Mouse (Mus musculus) spleen, embryonic (tissue): ENCODE data around the gene Gcsam.

Experiments
- CTCF ChIA-PET: fragments of 350-600 bp; sonication (Branson Sonifier 250); formaldehyde crosslinking; loops from one replicate; lab custom pipeline; 2022; lab: Charles Lee

Gcsam gene

DNA sequence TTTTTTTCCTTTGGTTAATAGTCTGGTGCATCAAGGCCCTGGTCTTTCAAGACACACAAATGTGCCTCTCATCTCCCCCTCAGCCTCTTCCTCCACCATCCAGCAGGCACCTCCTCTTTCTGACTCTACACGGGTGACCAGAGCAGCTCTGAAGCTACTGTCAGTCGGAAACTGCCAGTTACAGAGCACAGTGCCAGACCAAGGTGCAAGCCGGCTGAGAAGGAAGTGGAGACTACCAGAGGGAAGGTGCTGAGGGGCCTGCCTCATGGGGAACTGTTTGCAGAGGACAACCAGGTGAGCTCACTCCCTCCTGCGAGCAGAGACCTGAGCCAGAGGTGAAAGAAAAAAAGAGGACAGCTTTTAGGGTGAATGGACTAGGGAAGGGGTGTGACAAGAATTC is at the start of gene Gcsam:
Gcsam (plus strand) TSS at position 114 of the 400 bp plus-strand sequence.
- CTCF ChIA-PET = interaction anchor here (0.7 kb wide), 1 partner anchor 750 kb away, joined by 5 read pairs; no protein-coding TSS in a partner anchor

DNA sequence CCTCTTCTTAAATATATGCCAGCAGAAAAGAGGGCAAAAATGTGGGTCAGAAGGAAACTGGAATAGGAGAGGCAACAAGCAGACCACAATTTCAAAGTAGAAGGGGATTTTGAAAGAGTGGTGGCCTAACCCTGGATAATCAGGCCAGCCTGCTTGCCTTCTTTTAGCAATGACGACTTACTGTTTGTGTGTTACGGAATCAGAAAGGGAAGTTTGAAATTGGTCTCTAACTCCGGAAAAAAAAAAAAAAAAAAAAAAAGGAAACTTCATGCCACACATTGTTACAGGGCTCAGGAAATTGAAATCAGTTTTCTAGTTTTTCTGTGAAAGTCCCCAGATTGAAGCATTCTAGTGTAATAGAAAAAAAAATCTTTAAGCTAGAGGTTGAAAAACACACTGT is 48.4 kb upstream of the Gcsam start:
- CTCF ChIA-PET = interaction anchor here (0.7 kb wide), 1 partner anchor 124 kb away, joined by 7 read pairs; no protein-coding TSS in a partner anchor

DNA sequence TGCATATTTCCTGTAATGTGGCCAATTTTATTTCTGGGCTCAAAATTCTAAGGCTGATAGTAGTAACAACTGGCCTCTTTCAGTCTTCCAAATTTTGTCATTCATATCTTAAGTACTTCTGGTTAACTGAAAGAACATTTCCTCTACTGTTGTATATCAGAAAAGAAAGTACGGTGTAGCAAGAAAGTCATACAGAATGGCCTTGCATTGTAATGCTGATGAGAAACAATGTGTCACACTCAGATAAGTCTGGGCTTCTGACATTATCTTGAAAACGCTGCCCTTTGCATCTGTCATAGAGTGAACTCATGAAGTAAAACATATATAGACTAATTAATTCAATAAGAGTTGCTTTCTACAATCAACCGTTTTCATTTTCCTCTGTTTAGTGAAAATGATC is 37.9 kb upstream of the Gcsam start:
- CTCF ChIA-PET = no interaction called here

- CTCF ChIA-PET = no interaction called here
Measured at GRCm38 (mm10) chr16:45579883-45580282, 30.3 kb upstream of the Gcsam start.

DNA sequence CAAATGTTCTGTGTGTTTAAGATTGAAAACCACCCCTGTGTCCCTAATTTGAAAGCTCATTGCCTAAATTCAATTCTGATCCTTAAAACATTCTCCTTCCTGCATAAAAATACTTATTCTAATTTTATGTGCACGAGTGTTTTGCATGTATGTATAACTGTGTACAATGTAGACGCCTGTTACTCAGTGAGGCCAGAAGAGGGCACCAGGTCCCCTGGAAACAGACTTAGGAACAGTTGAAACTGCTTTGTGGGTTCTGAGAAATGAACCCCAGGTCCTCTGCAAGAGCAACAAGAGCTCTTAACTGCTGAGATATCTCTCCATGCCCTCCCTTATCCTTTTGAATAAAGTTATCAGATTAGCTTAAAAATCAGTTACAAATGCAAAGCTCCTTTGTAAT is 27.7 kb upstream of the Gcsam start:
- CTCF ChIA-PET = no interaction called here

GRCm38 (mm10) chr16:45593656-45594055 is 16.5 kb upstream of the Gcsam start:
- CTCF ChIA-PET = no interaction called here

DNA sequence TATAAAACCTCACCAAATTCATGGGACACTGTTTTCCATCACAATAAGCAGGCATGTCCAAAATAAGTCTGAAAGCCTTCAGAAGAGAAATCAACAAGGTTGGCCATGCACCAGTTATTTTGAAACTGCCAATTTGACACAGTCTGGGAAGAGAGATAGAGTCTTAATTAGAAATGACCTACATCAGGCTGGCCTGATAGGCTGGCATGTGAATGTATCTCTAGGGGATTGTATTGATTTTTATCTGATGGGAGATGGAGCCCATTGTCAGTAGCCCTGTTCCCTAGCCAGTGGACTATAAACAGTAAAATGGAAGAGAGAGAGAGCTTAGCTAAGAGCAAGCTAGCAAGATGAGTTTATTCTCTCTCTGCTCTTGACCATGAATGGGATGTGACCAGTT is 14.7 kb upstream of the Gcsam start:
- CTCF ChIA-PET = no interaction called here

DNA sequence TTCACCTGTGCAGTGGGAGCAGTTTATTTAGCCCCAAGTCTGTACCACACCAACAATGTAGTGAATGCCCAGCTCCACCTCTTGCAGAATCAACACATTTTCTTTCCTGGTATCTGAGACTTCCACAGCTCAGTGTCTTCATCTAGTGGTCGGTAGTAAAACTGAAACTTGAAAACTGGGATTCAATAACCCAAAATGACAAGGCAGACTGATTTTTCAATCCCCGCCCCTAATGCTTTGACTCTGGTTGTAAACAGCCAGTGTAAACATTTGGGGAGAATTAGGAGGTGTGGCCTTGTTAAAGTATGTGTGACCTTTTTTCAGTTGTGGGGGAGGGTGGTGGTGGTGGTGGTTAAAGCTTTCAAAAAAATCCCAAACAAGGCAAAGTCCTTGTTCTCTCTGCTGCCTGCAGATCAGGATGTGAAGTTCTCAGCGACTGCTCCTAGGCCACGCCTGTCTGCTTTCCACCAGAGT is 1.7 kb upstream of the Gcsam start:
- CTCF ChIA-PET = interaction anchor here (0.5 kb wide), 1 partner anchor 299 kb away, joined by 3 read pairs; no protein-coding TSS in a partner anchor

DNA sequence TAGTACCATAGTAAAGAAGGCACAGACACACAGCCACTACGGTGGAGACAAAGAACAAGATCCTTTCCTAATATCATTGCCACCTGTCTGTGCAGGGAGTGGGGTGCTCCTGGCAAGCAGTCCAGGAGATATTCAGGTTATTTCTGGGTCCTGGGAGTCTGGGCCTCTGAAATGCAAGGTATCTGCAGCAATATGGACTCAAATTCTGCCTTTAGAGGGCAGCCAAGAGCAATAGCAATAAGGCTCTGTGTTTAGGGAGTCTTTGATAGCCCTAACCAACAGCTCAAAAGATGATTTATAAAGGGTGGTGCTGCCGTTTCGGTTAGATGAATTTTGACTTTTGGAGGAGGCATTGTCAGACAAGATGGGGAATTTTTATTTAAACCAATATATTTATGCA is 880 bp upstream of the Gcsam start:
- CTCF ChIA-PET = no interaction called here

GRCm38 (mm10) chr16:45613247-45613646 is 3.1 kb downstream of the Gcsam start:
- CTCF ChIA-PET = no interaction called here

- CTCF ChIA-PET = no interaction called here
Measured at GRCm38 (mm10) chr16:45615944-45616343, 5.8 kb downstream of the Gcsam start.

GRCm38 (mm10) chr16:45619751-45620375 is 9.7 kb downstream of the Gcsam start:
- CTCF ChIA-PET = no interaction called here

GRCm38 (mm10) chr16:45623230-45623629 is 13.1 kb downstream of the Gcsam start:
- CTCF ChIA-PET = no interaction called here

- CTCF ChIA-PET = interaction anchor here (0.7 kb wide), 1 partner anchor 626 kb away, joined by 6 read pairs; no protein-coding TSS in a partner anchor
Measured at GRCm38 (mm10) chr16:45624791-45625190, 14.6 kb downstream of the Gcsam start.

DNA sequence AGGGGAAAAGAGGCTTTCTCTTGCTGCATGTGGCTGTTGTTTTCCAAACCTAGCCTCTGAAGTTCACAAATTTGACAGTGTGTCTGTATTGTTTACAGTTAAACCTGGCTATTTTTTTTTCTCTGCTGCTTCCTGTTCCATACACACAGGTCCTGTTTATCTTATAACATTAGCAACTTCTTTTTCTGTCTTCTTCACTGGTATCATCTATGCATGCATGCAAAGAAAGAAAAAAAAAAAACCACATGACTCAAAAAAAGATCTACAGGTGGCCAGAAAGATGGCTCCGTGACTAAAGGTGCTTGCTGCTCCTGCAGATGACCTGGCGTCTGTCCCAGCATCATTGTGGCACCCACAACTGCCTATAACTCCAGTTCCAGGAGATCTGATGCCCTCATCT is 15.2 kb downstream of the Gcsam start:
- CTCF ChIA-PET = no interaction called here

DNA sequence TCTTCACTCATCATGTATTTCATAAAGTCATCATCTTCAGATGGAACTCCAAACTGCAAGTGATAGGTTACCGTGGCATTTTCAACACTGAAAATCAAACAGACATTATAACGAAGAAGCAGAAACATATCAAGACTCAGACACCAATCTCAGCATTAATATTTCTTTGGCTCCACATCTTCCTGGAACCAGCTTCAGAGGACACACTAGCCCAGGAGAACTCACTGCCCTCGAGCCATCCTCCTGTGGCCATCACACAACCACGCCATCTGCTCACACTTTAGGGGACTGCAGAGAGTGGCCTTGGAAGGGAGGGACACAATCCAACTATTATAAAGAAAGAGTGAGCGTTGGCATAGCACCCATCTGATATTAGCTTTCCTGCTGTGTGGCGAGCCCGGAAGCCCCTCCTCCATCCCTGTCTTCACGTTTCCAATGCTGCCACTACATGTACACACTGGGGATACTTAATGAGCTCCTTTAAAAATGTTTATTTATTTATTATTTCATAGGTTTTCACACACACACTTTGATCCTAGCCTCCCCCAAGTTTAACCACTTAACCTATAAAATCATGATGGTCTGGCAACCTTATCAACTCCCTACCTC is 19.4 kb downstream of the Gcsam start:
- CTCF ChIA-PET = interaction anchor here (1.5 kb wide), 1 partner anchor 437 kb away, joined by 3 read pairs; no protein-coding TSS in a partner anchor

- CTCF ChIA-PET = interaction anchor here (1.5 kb wide), 1 partner anchor 438 kb away, joined by 3 read pairs; no protein-coding TSS in a partner anchor
Measured at GRCm38 (mm10) chr16:45630347-45630960, 20.3 kb downstream of the Gcsam start.

DNA sequence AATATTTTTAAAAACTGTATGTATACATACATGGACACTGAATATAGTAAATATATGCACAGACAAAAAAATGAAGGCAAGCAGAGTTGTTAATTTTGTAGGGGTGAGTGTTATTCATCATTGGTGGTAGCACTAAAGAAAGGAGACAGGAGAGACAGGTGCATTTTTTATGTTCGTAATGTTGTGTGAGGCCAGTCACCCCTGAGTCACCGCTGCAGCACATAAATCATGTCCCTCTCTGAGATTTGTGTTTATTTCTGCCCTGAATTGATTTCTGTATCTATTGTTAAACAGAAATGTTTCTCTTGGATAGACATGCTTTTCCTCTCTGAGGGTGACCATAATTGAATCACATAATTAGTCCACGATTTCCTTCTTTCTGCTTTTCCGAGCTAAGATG is 22.2 kb downstream of the Gcsam start:
- CTCF ChIA-PET = no interaction called here

DNA sequence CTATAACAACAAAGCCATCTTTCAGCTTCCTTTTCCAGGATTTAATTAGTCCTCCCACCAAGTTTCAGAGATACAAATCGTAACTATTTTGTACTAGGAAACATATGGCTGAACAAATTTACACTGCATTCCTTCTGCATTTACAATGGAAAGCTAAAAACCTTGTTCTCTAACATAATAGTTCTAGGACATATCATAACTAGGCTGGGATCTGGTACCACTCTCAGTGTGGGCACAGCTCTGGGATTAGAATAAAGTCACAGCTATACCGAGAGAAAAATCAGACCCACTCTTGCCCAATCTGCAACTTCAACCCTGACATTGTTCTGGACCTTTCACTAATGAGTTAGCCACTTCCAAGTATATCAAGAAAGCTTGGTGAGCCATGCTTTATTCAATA is 25.6 kb downstream of the Gcsam start:
- CTCF ChIA-PET = no interaction called here

GRCm38 (mm10) chr16:45640070-45640762 is 30.0 kb downstream of the Gcsam start:
- CTCF ChIA-PET = no interaction called here

GRCm38 (mm10) chr16:45641301-45641700 is 31.1 kb downstream of the Gcsam start:
- CTCF ChIA-PET = interaction anchor here (0.7 kb wide), 1 partner anchor 187 kb away, joined by 4 read pairs; no protein-coding TSS in a partner anchor

DNA sequence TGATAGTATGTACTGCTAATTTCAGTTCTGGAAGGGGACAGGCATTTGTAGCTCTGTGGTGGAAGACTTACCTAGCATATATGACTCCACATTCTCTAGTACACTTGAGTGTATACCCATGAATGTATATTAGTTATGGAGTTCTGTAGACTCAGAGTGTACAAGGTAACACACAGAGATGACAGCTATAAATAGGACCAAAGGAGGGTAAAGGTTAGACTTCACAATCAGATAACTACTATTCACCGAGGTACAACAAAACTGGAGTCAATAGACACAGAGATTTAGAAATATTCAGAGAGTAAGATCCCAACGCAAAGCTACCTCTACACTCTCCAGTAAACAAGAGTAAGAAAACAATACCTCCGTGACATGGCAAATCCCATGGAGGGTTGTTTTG is 33.8 kb downstream of the Gcsam start:
- CTCF ChIA-PET = no interaction called here
